Mouse (Mus musculus) limb, embryonic 13.5 days (tissue): Measurements from ENCODE around the gene Copz1. TPM values are rescaled to one million over a fixed set of nuclear protein-coding genes. Genes with fewer than 3 reads are reported as not detected.
"Not testable (repeated sequence)": the region's sequence is repeated elsewhere in the genome, so short reads cannot be mapped to it uniquely, and the experiment has no call there.

Experiments
- ATAC-seq: fragments of 200-750 bp; cut with Nextera tagmentation; 2 replicates; pipeline ENCODE4 v1.8.0; 2017; ENCODE audit warnings: low read depth, moderate number of reproducible peaks, moderate TSS enrichment; ENCODE audit not compliant: low FRiP score
- H3K27ac ChIP-seq: fragments of 300-500 bp; sonication (generic); 2 replicates; pipeline ENCODE4 v1.5.1; 2015; ENCODE audit warnings: inconsistent platforms, mild to moderate bottlenecking, moderate library complexity
- H3K27me3 ChIP-seq: fragments of 300-500 bp; sonication (generic); 2 replicates; pipeline ENCODE4 v1.6.1; 2015; ENCODE audit warnings: mild to moderate bottlenecking, inconsistent platforms
- H3K36me3 ChIP-seq: fragments of 300-500 bp; sonication (generic); 2 replicates; pipeline ENCODE4 v1.6.1; 2015; ENCODE audit warnings: inconsistent platforms, mild to moderate bottlenecking, moderate library complexity
- H3K4me1 ChIP-seq: fragments of 300-500 bp; sonication (generic); 2 replicates; pipeline ENCODE4 v1.6.1; 2015; ENCODE audit warnings: inconsistent platforms
- H3K4me2 ChIP-seq: fragments of 300-500 bp; sonication (generic); replicated peaks from 2 replicates; pipeline ENCODE4 v1.6.1; 2015; ENCODE audit warnings: inconsistent platforms, mild to moderate bottlenecking, moderate library complexity
- H3K4me3 ChIP-seq: fragments of 300-500 bp; sonication (generic); 2 replicates; pipeline ENCODE4 v1.5.1; 2015; ENCODE audit warnings: moderate library complexity, mild to moderate bottlenecking, inconsistent platforms
- H3K9ac ChIP-seq: fragments of 300-500 bp; sonication (generic); 2 replicates; pipeline ENCODE4 v1.6.1; 2015; ENCODE audit warnings: mild to moderate bottlenecking, inconsistent platforms
- H3K9me3 ChIP-seq: fragments of 300-500 bp; sonication (generic); 2 replicates; pipeline ENCODE4 v1.6.1; 2016; ENCODE audit warnings: inconsistent platforms
- WGBS: fragments of 180-500 bp; shearing (Covaris S2); methylation state at CpG from one replicate; pipeline ENCODE4 v1.1.7; 2015; 5-methylcytosine and 5-hydroxymethylcytosine counted together
- polyA plus RNA-seq: library from polyadenylated mRNA; unstranded; fragments of >200 nt; fragmentation: Nextera tagmentation; extraction: Ambion mirVana; gene quantifications from 2 replicates; pipeline ENCODE4 v1.2.1, GENCODE M21; 2015

Gene Copz1
- polyA plus RNA-seq, 1 experiment from 2014 or later = 283 TPM

DNA sequence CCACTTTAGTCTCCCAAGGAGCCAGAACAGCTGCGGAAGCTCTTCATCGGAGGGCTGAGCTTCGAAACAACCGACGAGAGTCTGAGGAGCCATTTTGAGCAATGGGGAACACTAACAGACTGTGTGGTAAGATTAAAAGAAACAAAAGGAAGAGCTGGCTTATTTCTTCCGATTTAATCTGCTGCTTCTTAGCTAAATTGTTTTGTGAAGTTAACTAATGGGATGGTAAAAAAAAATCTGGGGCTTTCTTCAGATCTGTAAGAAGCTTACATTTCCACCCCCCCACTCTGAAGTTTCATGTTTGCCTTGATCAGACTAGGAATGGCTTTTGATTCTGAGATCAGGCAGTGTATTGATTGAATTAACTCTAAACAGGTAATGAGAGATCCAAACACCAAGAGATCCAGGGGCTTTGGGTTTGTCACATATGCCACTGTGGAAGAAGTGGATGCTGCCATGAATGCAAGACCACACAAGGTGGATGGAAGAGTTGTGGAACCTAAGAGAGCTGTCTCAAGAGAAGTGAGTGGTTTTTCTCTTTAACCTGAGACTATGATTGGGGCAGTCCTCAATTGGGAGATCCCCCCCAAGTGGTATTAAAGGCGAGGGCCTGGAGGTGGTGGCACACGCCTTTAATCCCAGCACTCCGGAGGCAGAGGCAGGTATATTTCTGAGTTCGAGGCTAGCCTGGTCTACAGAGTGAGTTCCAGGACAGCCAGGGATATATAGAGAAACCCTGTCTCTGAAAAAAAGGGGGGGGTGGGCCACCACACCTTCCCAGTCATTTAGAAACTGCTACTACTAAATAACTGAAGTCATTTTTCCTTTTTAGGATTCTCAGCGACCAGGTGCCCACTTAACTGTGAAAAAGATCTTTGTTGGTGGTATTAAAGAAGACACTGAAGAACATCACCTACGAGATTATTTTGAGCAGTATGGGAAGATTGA, 31.2 kb upstream of the Copz1 start:
- H3K27ac ChIP-seq = peak overlapping the region; percentile 95
- H3K4me2 ChIP-seq = peak overlapping the region; percentile 85
- peaks cover 45% of the 10 kb centered on the region for H3K36me3 ChIP-seq
- H3K9ac ChIP-seq = peak overlapping the region; percentile 87
- not testable (repeated sequence) for ATAC-seq, H3K9me3 ChIP-seq, H3K27me3 ChIP-seq
- WGBS = 9% methylated on average over 12 of the region's 12 CpGs
- peak overlapping the region; percentile 72 for H3K4me3 ChIP-seq
- peaks cover 53% of the 10 kb centered on the region for H3K4me1 ChIP-seq

DNA sequence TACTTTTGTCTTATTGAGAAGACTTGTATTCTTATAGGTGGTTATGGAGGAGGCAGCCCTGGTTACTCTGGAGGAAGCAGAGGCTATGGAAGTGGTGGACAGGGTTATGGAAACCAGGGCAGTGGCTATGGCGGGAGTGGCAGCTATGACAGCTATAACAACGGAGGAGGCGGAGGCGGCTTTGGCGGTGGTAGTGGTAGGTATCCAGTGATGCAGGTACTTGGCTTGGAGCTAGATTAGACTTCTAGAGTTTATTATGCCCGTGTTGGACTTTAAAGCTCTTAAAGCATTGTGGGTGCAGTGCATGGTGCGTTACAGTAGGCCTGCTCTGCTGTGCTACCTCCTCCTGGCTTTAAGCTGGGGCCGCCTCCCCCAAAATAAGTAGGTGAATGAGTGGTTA, 29.6 kb upstream of the Copz1 start:
- peak overlapping the region; percentile 72 for H3K4me3 ChIP-seq
- H3K27ac ChIP-seq = peak overlapping the region; percentile 15; the same call in 1 of the 2 replicates
- peaks cover 59% of the 10 kb centered on the region for H3K36me3 ChIP-seq
- H3K4me1 ChIP-seq = peaks cover 45% of the 10 kb centered on the region
- peak overlapping the region; percentile 87 for H3K9ac ChIP-seq
- no peak for ATAC-seq
- WGBS = 66% methylated on average over 8 of the region's 8 CpGs
- no peaks in the 10 kb centered on the region for H3K9me3 ChIP-seq
- H3K27me3 ChIP-seq = no peaks in the 10 kb centered on the region
- H3K4me2 ChIP-seq = peak overlapping the region; percentile 85

GRCm38 (mm10) chr15:103245616-103246015, 26.9 kb upstream of the Copz1 start:
- 0 out of 2 replicates have a peak overlapping the region, but pooled peaks have one; percentile 19 for H3K4me2 ChIP-seq
- H3K27ac ChIP-seq = no peak overlapping the region
- ATAC-seq = no peak

DNA sequence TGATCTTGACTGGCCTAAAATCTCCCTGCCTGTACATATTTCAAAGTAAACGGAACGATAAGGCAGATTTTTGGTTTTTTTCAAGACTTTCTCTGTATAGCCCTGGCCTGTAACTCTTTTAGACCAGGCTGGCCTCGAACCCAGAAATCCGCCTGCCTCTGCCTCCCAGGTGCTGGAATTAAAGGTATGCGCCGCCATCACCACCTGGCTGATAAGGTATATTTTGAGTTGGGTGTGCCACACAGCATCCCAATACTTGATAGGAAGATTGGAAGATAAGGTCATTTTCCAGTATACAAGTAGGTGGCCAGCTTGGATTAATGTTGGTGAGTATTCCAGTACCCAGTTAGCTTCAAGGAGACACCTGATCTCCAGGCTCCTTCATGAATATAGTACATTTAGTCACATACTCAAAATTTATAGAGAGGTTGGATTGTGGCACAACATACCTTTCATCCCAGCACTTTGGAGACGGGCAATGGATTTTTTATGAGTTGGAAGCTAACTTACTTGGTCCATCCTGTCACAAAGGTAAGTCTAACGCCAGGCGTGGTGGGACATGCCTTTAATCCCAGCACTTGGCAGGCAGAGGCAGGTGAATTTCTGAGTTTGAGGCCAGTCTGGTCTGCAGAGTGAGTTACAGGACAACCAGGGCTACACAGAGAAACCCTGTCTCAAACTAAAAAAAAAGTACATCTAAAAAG, 25.3 kb upstream of the Copz1 start:
- no peak overlapping the region for H3K9ac ChIP-seq
- no peak overlapping the region for H3K4me2 ChIP-seq
- H3K4me1 ChIP-seq = peaks cover 28% of the 10 kb centered on the region
- H3K27ac ChIP-seq = no peak overlapping the region
- no peak overlapping the region for H3K4me3 ChIP-seq
- peaks cover 63% of the 10 kb centered on the region for H3K36me3 ChIP-seq
- WGBS = 89% methylated on average over 9 of the region's 9 CpGs
- H3K9me3 ChIP-seq = no peaks in the 10 kb centered on the region
- no peak for ATAC-seq
- no peaks in the 10 kb centered on the region for H3K27me3 ChIP-seq

More at GRCm38 (mm10) chr15:103245616-103246015, 26.9 kb upstream of the Copz1 start:
- Histone ChIP-seq H3K9me3 (no peaks in the 10 kb centered on the region), H3K27me3 (no peaks in the 10 kb centered on the region), H3K9ac (no peak overlapping the region), H3K4me3 (no peak overlapping the region), H3K4me1 (peaks cover 36% of the 10 kb centered on the region), H3K36me3 (peaks cover 75% of the 10 kb centered on the region)
- 81% methylated on average over 6 of the region's 6 CpGs for WGBS

GRCm38 (mm10) chr15:103247782-103248400, 24.6 kb upstream of the Copz1 start:
- ATAC-seq = no peak
- Histone ChIP-seq H3K36me3 (peaks cover 57% of the 10 kb centered on the region), H3K27me3 (no peaks in the 10 kb centered on the region)

GRCm38 (mm10) chr15:103248401-103249313, 23.9 kb upstream of the Copz1 start:
- no peaks in the 10 kb centered on the region for H3K9me3 ChIP-seq
- H3K4me1 ChIP-seq = peaks cover 14% of the 10 kb centered on the region
- H3K4me2 ChIP-seq = no peak overlapping the region
- H3K27me3 ChIP-seq = no peaks in the 10 kb centered on the region
- H3K4me3 ChIP-seq = no peak overlapping the region
- peak overlapping the region; percentile 10; the same call in 1 of the 2 replicates for H3K27ac ChIP-seq
- ATAC-seq = no peak
- H3K9ac ChIP-seq = no peak overlapping the region
- 85% methylated on average over 28 of the region's 28 CpGs for WGBS
- peaks cover 49% of the 10 kb centered on the region for H3K36me3 ChIP-seq

More at GRCm38 (mm10) chr15:103247782-103248400, 24.6 kb upstream of the Copz1 start:
- no peak overlapping the region for H3K9ac ChIP-seq
- H3K4me1 ChIP-seq = peaks cover 21% of the 10 kb centered on the region
- no peak overlapping the region for H3K4me2 ChIP-seq
- H3K9me3 ChIP-seq = no peaks in the 10 kb centered on the region
- no peak overlapping the region for H3K27ac ChIP-seq
- H3K4me3 ChIP-seq = no peak overlapping the region

DNA sequence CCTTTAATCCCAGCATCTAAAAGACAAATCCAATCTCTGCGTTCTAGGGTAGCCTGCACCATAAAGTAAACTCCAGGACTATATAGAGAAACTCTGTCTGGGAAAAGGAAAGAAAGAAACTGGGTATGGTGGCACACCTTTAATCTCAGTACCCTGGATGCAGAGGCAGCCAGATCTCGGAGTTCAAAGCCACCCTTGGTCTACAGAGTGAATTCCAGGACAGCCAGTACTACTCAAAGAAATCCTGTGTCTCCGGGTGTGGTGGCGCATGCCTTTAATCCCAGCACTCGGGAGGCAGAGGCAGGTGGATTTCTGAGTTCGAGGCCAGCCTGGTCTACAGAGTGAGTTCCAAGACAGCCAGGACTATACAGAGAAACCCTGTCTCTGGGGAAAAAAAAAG, 23.0 kb upstream of the Copz1 start:
- ATAC-seq, H3K4me3 ChIP-seq, H3K4me2 ChIP-seq, H3K27ac ChIP-seq, H3K27me3 ChIP-seq, H3K9me3 ChIP-seq, H3K9ac ChIP-seq: not testable (repeated sequence)
- peaks cover 45% of the 10 kb centered on the region for H3K36me3 ChIP-seq
- WGBS = 86% methylated on average over 6 of the region's 6 CpGs
- H3K4me1 ChIP-seq = peaks cover 12% of the 10 kb centered on the region

DNA sequence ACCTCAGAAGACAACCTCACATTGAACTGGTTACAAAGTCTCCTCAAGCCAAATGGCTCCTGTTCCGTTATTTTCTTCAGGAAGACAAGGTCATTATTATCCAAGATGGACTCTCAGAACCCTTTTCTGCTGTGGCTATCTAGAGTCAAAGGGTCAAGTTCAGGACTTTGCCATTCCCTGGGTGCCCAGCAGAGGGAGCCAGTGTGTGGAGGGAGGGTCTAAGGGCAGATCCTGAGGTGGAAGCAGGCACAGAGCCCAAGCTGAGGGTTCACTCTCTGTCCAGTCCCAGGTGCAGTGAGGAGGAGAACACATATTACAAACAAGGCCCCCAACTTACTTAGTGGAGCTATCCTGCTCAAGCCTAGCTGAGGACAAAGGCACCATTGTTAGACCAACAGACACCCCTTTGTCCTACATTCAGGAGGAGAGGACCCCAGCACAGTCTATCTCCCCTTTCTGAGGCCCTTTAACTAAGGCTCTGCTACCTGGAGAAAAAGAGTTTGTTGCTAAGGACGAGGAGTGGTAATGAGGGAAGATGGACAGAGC, 22.2 kb upstream of the Copz1 start:
- H3K36me3 ChIP-seq = peaks cover 40% of the 10 kb centered on the region
- H3K4me2 ChIP-seq = no peak overlapping the region
- no peak for ATAC-seq
- H3K9ac ChIP-seq = no peak overlapping the region; the same call in 1 of the 2 replicates
- peak overlapping the region; percentile 40 for H3K27ac ChIP-seq
- no peak overlapping the region for H3K4me3 ChIP-seq
- no peaks in the 10 kb centered on the region for H3K9me3 ChIP-seq
- peaks cover 16% of the 10 kb centered on the region for H3K4me1 ChIP-seq
- 32% methylated on average over 2 of the region's 2 CpGs for WGBS
- H3K27me3 ChIP-seq = no peaks in the 10 kb centered on the region

DNA sequence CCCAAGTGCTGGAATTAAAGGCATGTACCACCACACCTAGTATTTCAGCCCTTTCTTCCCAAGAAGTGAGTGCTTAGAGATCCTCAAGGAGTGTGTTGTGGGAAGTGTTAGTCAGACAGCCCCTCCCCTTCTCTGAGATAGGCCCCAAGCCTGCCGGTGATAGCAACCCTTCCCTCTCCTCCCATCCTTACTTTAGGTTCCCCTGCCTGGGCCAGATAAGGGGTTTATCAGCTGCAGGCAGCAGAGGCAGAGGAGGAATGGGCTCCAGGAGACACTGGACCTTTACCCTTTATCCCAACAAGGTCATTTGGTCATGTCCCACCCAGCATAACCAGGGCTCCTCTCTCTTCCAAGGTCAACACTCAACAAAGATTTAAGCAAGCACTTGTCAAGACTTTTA, 20.9 kb upstream of the Copz1 start:
- Histone ChIP-seq H3K4me1 (peaks cover 13% of the 10 kb centered on the region), H3K27ac (no peak overlapping the region), H3K9ac (no peak overlapping the region), H3K27me3 (no peaks in the 10 kb centered on the region), H3K4me3 (no peak overlapping the region), H3K9me3 (no peaks in the 10 kb centered on the region), H3K36me3 (peaks cover 28% of the 10 kb centered on the region), H3K4me2 (no peak overlapping the region)
- 50% methylated on average over 1 of the region's 1 CpGs for WGBS
- no peak for ATAC-seq

DNA sequence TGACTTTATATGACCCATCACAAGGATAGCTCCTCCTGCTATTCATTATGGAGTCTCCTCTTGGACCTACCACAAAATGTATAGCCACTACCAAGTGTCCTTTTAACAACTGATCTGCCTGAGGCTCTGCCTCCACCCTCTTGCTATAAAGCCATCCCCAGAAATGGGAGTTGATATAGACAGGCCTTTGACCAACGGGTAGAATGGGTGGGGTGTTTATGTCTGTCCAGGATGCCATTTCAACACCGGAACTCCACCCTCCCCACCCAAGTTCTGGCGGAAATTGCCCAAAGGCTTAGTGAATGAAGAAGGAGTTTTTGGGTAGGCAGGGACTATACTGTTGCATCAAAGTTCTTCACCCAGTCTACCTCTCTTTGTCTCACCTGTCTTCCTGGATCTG, 19.9 kb upstream of the Copz1 start:
- Histone ChIP-seq H3K4me1 (peaks cover 13% of the 10 kb centered on the region), H3K27ac (no peak overlapping the region), H3K4me2 (no peak overlapping the region), H3K27me3 (0 out of 2 replicates have a peak, but pooled peaks cover 3% of the 10 kb centered on the region), H3K36me3 (peaks cover 18% of the 10 kb centered on the region), H3K9me3 (no peaks in the 10 kb centered on the region), H3K4me3 (no peak overlapping the region), H3K9ac (no peak overlapping the region; the same call in 1 of the 2 replicates)
- 84% methylated on average over 3 of the region's 3 CpGs for WGBS
- no peak for ATAC-seq

GRCm38 (mm10) chr15:103253352-103253751, 19.2 kb upstream of the Copz1 start:
- Histone ChIP-seq H3K4me3 (no peak overlapping the region), H3K4me2 (no peak overlapping the region), H3K4me1 (peaks cover 18% of the 10 kb centered on the region), H3K36me3 (peaks cover 11% of the 10 kb centered on the region), H3K27me3 (0 out of 2 replicates have a peak, but pooled peaks cover 9% of the 10 kb centered on the region), H3K9ac (no peak overlapping the region), H3K9me3 (no peaks in the 10 kb centered on the region), H3K27ac (no peak overlapping the region)
- 95% methylated on average over 1 of the region's 1 CpGs for WGBS
- no peak for ATAC-seq
